Mouse (Mus musculus) embryonic fibroblast, embryonic 13.5 days (primary cell): Measurements from ENCODE around the gene Cc2d2b.

Experiments used
- CTCF ChIP-seq: IDR thresholded peaks from 2 replicates; pipeline ENCODE4 v1.5.1; 2011; ENCODE audit warnings: mild to moderate bottlenecking, control low read depth, low read length, moderate library complexity, borderline replicate concordance; ENCODE audit not compliant: insufficient read depth
- POLR2A ChIP-seq: IDR thresholded peaks from 2 replicates; pipeline ENCODE4 v1.6.1; 2011; ENCODE audit warnings: low read depth, mild to moderate bottlenecking, control low read depth, low read length, moderate library complexity

DNA sequence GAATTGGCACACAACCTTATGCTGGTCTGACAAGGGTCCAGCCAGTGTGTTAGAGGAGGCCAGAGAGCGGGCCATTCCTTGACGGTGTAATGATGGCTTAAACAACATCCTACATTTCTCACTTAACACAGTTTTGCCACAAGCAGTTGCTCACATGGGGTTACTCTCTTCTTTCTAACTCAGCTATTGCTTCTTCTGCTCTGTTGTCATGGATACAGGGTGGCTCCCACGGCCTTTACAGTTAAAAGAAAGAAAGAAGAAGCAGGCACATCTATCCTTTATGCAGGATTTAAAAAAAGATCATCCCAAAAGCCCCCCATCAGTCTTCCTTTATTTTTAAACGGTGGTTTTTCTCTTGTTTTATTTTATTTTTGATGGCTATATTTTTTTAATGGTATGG, 14.7 kb upstream of the Cc2d2b start:
- TF ChIP-seq POLR2A, result no peak
- no peak for TF ChIP-seq CTCF
